Mouse (Mus musculus) erythroid progenitor cell, adult 5-6 weeks (primary cell): ENCODE results near the gene C2. TPM values are rescaled to one million over a fixed set of nuclear protein-coding genes. Genes with fewer than 3 reads are reported as not detected.
A peak's percentile ranks its signal among the peaks of the same experiment; 100 is the strongest.
"Not testable (repeated sequence)": the region's sequence is repeated elsewhere in the genome, so short reads cannot be mapped to it uniquely, and the experiment has no call there.

ENCODE experiments used
- ATAC-seq: replicated peaks from 2 replicates; pipeline ENCODE4 v1.8.0; 2016; ENCODE audit warnings: moderate number of reproducible peaks, mild to moderate bottlenecking, moderate TSS enrichment, inconsistent platforms; ENCODE audit not compliant: poor library complexity, low FRiP score, severe bottlenecking
- total RNA-seq, 2 experiments: library from RNA; stranded (forward) in 1 of 2; stranded (reverse) in 1 of 2; fragments of 150-400 nt in 1 of 2; fragments of 186-747, 209-891 nt in 1 of 2; gene quantifications; 2 replicates each; pipeline versions ENCODE4 v1.2.3 to v1.2.4; 2015 to 2017; ENCODE audit warnings: low replicate concordance in 2 of 2

Gene C2
- total RNA-seq, 2 experiments from 2014 or later = 23.5 TPM; not detected in 1

GRCm38 (mm10) chr17:34840736-34841307 lies 57.2 kb downstream of the C2 start:
- no peak for ATAC-seq

GRCm38 (mm10) chr17:34838785-34839184 lies 59.3 kb downstream of the C2 start:
- ATAC-seq = no peak

- peak; percentile 7; the same call in 1 of the 2 replicates for ATAC-seq
Measured at GRCm38 (mm10) chr17:34837464-34838324, 60.4 kb downstream of the C2 start.

GRCm38 (mm10) chr17:34836856-34837221 lies 61.2 kb downstream of the C2 start, which contains the start of the genes Stk19 and Dxo:
Gene Stk19, minus strand, starts transcription at chr17:34836945.
Gene Dxo, plus strand, starts transcription at chr17:34837019.
- ATAC-seq = peak; percentile 95

GRCm38 (mm10) chr17:34836155-34836855 lies 61.8 kb downstream of the C2 start:
- ATAC-seq = peak; percentile 80

GRCm38 (mm10) chr17:34830776-34831175 lies 67.3 kb downstream of the C2 start:
- not testable (repeated sequence) for ATAC-seq

- no peak for ATAC-seq
Measured at GRCm38 (mm10) chr17:34814818-34815370, 83.2 kb downstream of the C2 start.

- ATAC-seq = 0 out of 2 replicates have a peak, but pooled peaks have one; percentile 27
Measured at GRCm38 (mm10) chr17:34813747-34814146, 84.3 kb downstream of the C2 start.

Other genes starting within 250 kb of the C2 start
Only the 30 nearest of the 37 such genes appear.
- gene C4b, start 154.4 kb downstream of the C2 start, total RNA-seq (2015; ENCODE audit: low replicate concordance) = 0.36 TPM in 1 of 2 replicates, not detected in the other
- gene C4b, start 154.4 kb downstream of the C2 start, total RNA-seq (2017; ENCODE audit: low replicate concordance) = under 0.01 and 2.1 TPM in 2 replicates
- not detected in 2 replicates for gene Cyp21a1, start 93.7 kb downstream of the C2 start, total RNA-seq (2015; ENCODE audit: low replicate concordance)
- not detected in 2 replicates for gene Cyp21a1, start 93.7 kb downstream of the C2 start, total RNA-seq (2017; ENCODE audit: low replicate concordance)
- gene Stk19, start 61.3 kb downstream of the C2 start, total RNA-seq (2015; ENCODE audit: low replicate concordance) = 12.6 and 18.0 TPM in 2 replicates
- 20.5 and 22.2 TPM in 2 replicates for gene Stk19, start 61.3 kb downstream of the C2 start, total RNA-seq (2017; ENCODE audit: low replicate concordance)
- 49.4 and 52.0 TPM in 2 replicates for gene Dxo, start 61.2 kb downstream of the C2 start, total RNA-seq (2015; ENCODE audit: low replicate concordance)
- gene Dxo, start 61.2 kb downstream of the C2 start, total RNA-seq (2017; ENCODE audit: low replicate concordance) = 13.4 and 26.7 TPM in 2 replicates
- gene Skiv2l, start 48.1 kb downstream of the C2 start, total RNA-seq (2015; ENCODE audit: low replicate concordance) = 11.3 and 25.6 TPM in 2 replicates
- gene Skiv2l, start 48.1 kb downstream of the C2 start, total RNA-seq (2017; ENCODE audit: low replicate concordance) = 48.5 and 60.0 TPM in 2 replicates
- gene Nelfe, start 47.9 kb downstream of the C2 start, total RNA-seq (2015; ENCODE audit: low replicate concordance) = 31.9 and 52.3 TPM in 2 replicates
- gene Nelfe, start 47.9 kb downstream of the C2 start, total RNA-seq (2017; ENCODE audit: low replicate concordance) = 18.5 and 30.7 TPM in 2 replicates
- 9.2 TPM in 1 of 2 replicates, not detected in the other for gene Cfb, start 35.7 kb downstream of the C2 start, total RNA-seq (2015; ENCODE audit: low replicate concordance)
- gene Cfb, start 35.7 kb downstream of the C2 start, total RNA-seq (2017; ENCODE audit: low replicate concordance) = not detected in 2 replicates
- not detected in 2 replicates for gene Zbtb12, start 18.8 kb downstream of the C2 start, total RNA-seq (2015; ENCODE audit: low replicate concordance)
- gene Zbtb12, start 18.8 kb downstream of the C2 start, total RNA-seq (2017; ENCODE audit: low replicate concordance) = 1.0 TPM in 1 of 2 replicates, not detected in the other
- not detected in 2 replicates for gene Gm20547, start 16.2 kb downstream of the C2 start, total RNA-seq (2015; ENCODE audit: low replicate concordance)
- not detected in 2 replicates for gene Gm20547, start 16.2 kb downstream of the C2 start, total RNA-seq (2017; ENCODE audit: low replicate concordance)
- gene Ehmt2, start 204 bp upstream of the C2 start, total RNA-seq (2015; ENCODE audit: low replicate concordance) = 15.1 and 28.5 TPM in 2 replicates
- gene Ehmt2, start 204 bp upstream of the C2 start, total RNA-seq (2017; ENCODE audit: low replicate concordance) = 7.0 and 8.3 TPM in 2 replicates
- not detected in 2 replicates for gene Slc44a4, start 16.2 kb upstream of the C2 start, total RNA-seq (2015; ENCODE audit: low replicate concordance)
- gene Slc44a4, start 16.2 kb upstream of the C2 start, total RNA-seq (2017; ENCODE audit: low replicate concordance) = not detected in 2 replicates
- gene Neu1, start 33.0 kb upstream of the C2 start, total RNA-seq (2015; ENCODE audit: low replicate concordance) = 3.8 and 5.0 TPM in 2 replicates
- 3.9 and 5.1 TPM in 2 replicates for gene Neu1, start 33.0 kb upstream of the C2 start, total RNA-seq (2017; ENCODE audit: low replicate concordance)
- gene Hspa1b, start 61.0 kb upstream of the C2 start, total RNA-seq (2015; ENCODE audit: low replicate concordance) = 2.5 and 4.0 TPM in 2 replicates
- 1.0 and 3.3 TPM in 2 replicates for gene Hspa1b, start 61.0 kb upstream of the C2 start, total RNA-seq (2017; ENCODE audit: low replicate concordance)
- not detected in 2 replicates for gene Gm20481, start 71.6 kb upstream of the C2 start, total RNA-seq (2015; ENCODE audit: low replicate concordance)
- gene Gm20481, start 71.6 kb upstream of the C2 start, total RNA-seq (2017; ENCODE audit: low replicate concordance) = not detected in 2 replicates
- 1.4 TPM in 1 of 2 replicates, not detected in the other for gene Hspa1a, start 73.9 kb upstream of the C2 start, total RNA-seq (2015; ENCODE audit: low replicate concordance)
- gene Hspa1a, start 73.9 kb upstream of the C2 start, total RNA-seq (2017; ENCODE audit: low replicate concordance) = 0.30 and 4.6 TPM in 2 replicates
- gene Hspa1l, start 74.4 kb upstream of the C2 start, total RNA-seq (2015; ENCODE audit: low replicate concordance) = not detected in 2 replicates
- not detected in 2 replicates for gene Hspa1l, start 74.4 kb upstream of the C2 start, total RNA-seq (2017; ENCODE audit: low replicate concordance)
- 76.0 and 78.4 TPM in 2 replicates for gene Lsm2, start 83.6 kb upstream of the C2 start, total RNA-seq (2015; ENCODE audit: low replicate concordance)
- gene Lsm2, start 83.6 kb upstream of the C2 start, total RNA-seq (2017; ENCODE audit: low replicate concordance) = 23.0 and 27.6 TPM in 2 replicates
- 156 and 173 TPM in 2 replicates for gene Vars, start 102.7 kb upstream of the C2 start, total RNA-seq (2015; ENCODE audit: low replicate concordance)
- gene Vars, start 102.7 kb upstream of the C2 start, total RNA-seq (2017; ENCODE audit: low replicate concordance) = 144 and 198 TPM in 2 replicates
- gene Vwa7, start 118.3 kb upstream of the C2 start, total RNA-seq (2015; ENCODE audit: low replicate concordance) = not detected in 2 replicates
- gene Vwa7, start 118.3 kb upstream of the C2 start, total RNA-seq (2017; ENCODE audit: low replicate concordance) = 0.39 and 0.53 TPM in 2 replicates
- gene Sapcd1, start 129.8 kb upstream of the C2 start, total RNA-seq (2015; ENCODE audit: low replicate concordance) = 1.7 and 10.8 TPM in 2 replicates
- 1.4 TPM in 1 of 2 replicates, not detected in the other for gene Sapcd1, start 129.8 kb upstream of the C2 start, total RNA-seq (2017; ENCODE audit: low replicate concordance)
- 36.9 and 39.6 TPM in 2 replicates for gene Msh5, start 148.5 kb upstream of the C2 start, total RNA-seq (2015; ENCODE audit: low replicate concordance)
- 27.3 and 50.9 TPM in 2 replicates for gene Msh5, start 148.5 kb upstream of the C2 start, total RNA-seq (2017; ENCODE audit: low replicate concordance)
- gene Clic1, start 151.7 kb upstream of the C2 start, total RNA-seq (2015; ENCODE audit: low replicate concordance) = 91.0 and 110 TPM in 2 replicates
- gene Clic1, start 151.7 kb upstream of the C2 start, total RNA-seq (2017; ENCODE audit: low replicate concordance) = 68.3 and 95.5 TPM in 2 replicates
- 2.1 TPM in 1 of 2 replicates, not detected in the other for gene Ddah2, start 160.8 kb upstream of the C2 start, total RNA-seq (2015; ENCODE audit: low replicate concordance)
- 1.5 and 5.6 TPM in 2 replicates for gene Ddah2, start 160.8 kb upstream of the C2 start, total RNA-seq (2017; ENCODE audit: low replicate concordance)
- gene Ly6g6c, start 167.1 kb upstream of the C2 start, total RNA-seq (2015; ENCODE audit: low replicate concordance) = not detected in 2 replicates
- gene Ly6g6c, start 167.1 kb upstream of the C2 start, total RNA-seq (2017; ENCODE audit: low replicate concordance) = not detected in 2 replicates
- gene Mpig6b, start 167.9 kb upstream of the C2 start, total RNA-seq (2015; ENCODE audit: low replicate concordance) = 1.1 TPM in 1 of 2 replicates, not detected in the other
- gene Mpig6b, start 167.9 kb upstream of the C2 start, total RNA-seq (2017; ENCODE audit: low replicate concordance) = not detected in 2 replicates
- gene Ly6g6e, start 178.6 kb upstream of the C2 start, total RNA-seq (2015; ENCODE audit: low replicate concordance) = not detected in 2 replicates
- gene Ly6g6e, start 178.6 kb upstream of the C2 start, total RNA-seq (2017; ENCODE audit: low replicate concordance) = not detected in 2 replicates
- not detected in 2 replicates for gene Ly6g6d, start 179.8 kb upstream of the C2 start, total RNA-seq (2015; ENCODE audit: low replicate concordance)
- not detected in 2 replicates for gene Ly6g6d, start 179.8 kb upstream of the C2 start, total RNA-seq (2017; ENCODE audit: low replicate concordance)
- 3.8 TPM in 1 of 2 replicates, not detected in the other for gene Ly6g6f, start 187.3 kb upstream of the C2 start, total RNA-seq (2015; ENCODE audit: low replicate concordance)
- gene Ly6g6f, start 187.3 kb upstream of the C2 start, total RNA-seq (2017; ENCODE audit: low replicate concordance) = not detected in 2 replicates
- gene Abhd16a, start 191.0 kb upstream of the C2 start, total RNA-seq (2015; ENCODE audit: low replicate concordance) = 98.5 and 106 TPM in 2 replicates
- 84.5 and 97.3 TPM in 2 replicates for gene Abhd16a, start 191.0 kb upstream of the C2 start, total RNA-seq (2017; ENCODE audit: low replicate concordance)
- not detected in 2 replicates for gene Ly6g5c, start 210.0 kb upstream of the C2 start, total RNA-seq (2015; ENCODE audit: low replicate concordance)
- gene Ly6g5c, start 210.0 kb upstream of the C2 start, total RNA-seq (2017; ENCODE audit: low replicate concordance) = not detected in 2 replicates